Mouse (Mus musculus) limb, embryonic 12.5 days (tissue): ENCODE results near the gene Bloc1s4. TPM values are rescaled to one million over a fixed set of nuclear protein-coding genes. Genes with fewer than 3 reads are reported as not detected.
A peak's percentile ranks its signal among the peaks of the same experiment; 100 is the strongest.

Experiments
- ATAC-seq: fragments of 200-750 bp; cut with Nextera tagmentation; 2 replicates; pipeline ENCODE4 v1.8.0; 2017; ENCODE audit warnings: low read depth, moderate TSS enrichment; ENCODE audit not compliant: insufficient number of reproducible peaks, insufficient read depth, low FRiP score, low TSS enrichment
- H3K27ac ChIP-seq: fragments of 300-500 bp; sonication (generic); 2 replicates; pipeline ENCODE4 v1.5.1; 2016; ENCODE audit warnings: mild to moderate bottlenecking, moderate library complexity
- H3K27me3 ChIP-seq: fragments of 300-500 bp; sonication (generic); 2 replicates; pipeline ENCODE4 v1.6.1; 2016; ENCODE audit warnings: mild to moderate bottlenecking, moderate library complexity
- H3K36me3 ChIP-seq: fragments of 300-500 bp; sonication (generic); 2 replicates; pipeline ENCODE4 v1.6.1; 2016; ENCODE audit warnings: mild to moderate bottlenecking, moderate library complexity
- H3K4me1 ChIP-seq: fragments of 300-500 bp; sonication (generic); replicated peaks from 2 replicates; pipeline ENCODE4 v1.6.1; 2016
- H3K4me2 ChIP-seq: fragments of 300-500 bp; sonication (generic); 2 replicates; pipeline ENCODE4 v1.6.1; 2016; ENCODE audit warnings: mild to moderate bottlenecking, moderate library complexity
- H3K4me3 ChIP-seq: fragments of 300-500 bp; sonication (generic); replicated peaks from 2 replicates; pipeline ENCODE4 v1.5.1; 2016; ENCODE audit warnings: mild to moderate bottlenecking
- H3K9ac ChIP-seq: fragments of 300-500 bp; sonication (generic); replicated peaks from 2 replicates; pipeline ENCODE4 v1.6.1; 2016; ENCODE audit warnings: mild to moderate bottlenecking, moderate library complexity
- H3K9me3 ChIP-seq: fragments of 300-500 bp; sonication (generic); 2 replicates; pipeline ENCODE4 v1.6.1; 2016; ENCODE audit warnings: mild to moderate bottlenecking, moderate library complexity
- WGBS: fragments of 180-500 bp; shearing (Covaris S2); methylation state at CpG from one replicate; pipeline ENCODE4 v1.1.7; 2016; 5-methylcytosine and 5-hydroxymethylcytosine counted together
- polyA plus RNA-seq: library from polyadenylated mRNA; unstranded; fragments of >200 nt; fragmentation: Nextera tagmentation; extraction: Ambion mirVana; gene quantifications from 2 replicates; pipeline ENCODE4 v1.2.1, GENCODE M21; 2016

The Bloc1s4 gene
- polyA plus RNA-seq, 1 experiment from 2014 or later = 34.5 TPM

GRCm38 (mm10) chr5:36772586-36772985 is 24.1 kb upstream of the Bloc1s4 start:
- no peaks in the 10 kb centered on the region for H3K27me3 ChIP-seq
- WGBS = 83% methylated on average over 5 of the region's 5 CpGs
- no peak overlapping the region for H3K4me3 ChIP-seq
- no peak overlapping the region for H3K27ac ChIP-seq
- H3K4me2 ChIP-seq = no peak overlapping the region
- no peaks in the 10 kb centered on the region for H3K9me3 ChIP-seq
- no peaks in the 10 kb centered on the region for H3K36me3 ChIP-seq
- H3K4me1 ChIP-seq = no peaks in the 10 kb centered on the region
- H3K9ac ChIP-seq = no peak overlapping the region
- no peak for ATAC-seq

- Histone ChIP-seq H3K27ac (no peak overlapping the region), H3K4me1 (no peaks in the 10 kb centered on the region), H3K4me3 (no peak overlapping the region), H3K4me2 (no peak overlapping the region), H3K27me3 (no peaks in the 10 kb centered on the region), H3K36me3 (no peaks in the 10 kb centered on the region), H3K9ac (no peak overlapping the region), H3K9me3 (no peaks in the 10 kb centered on the region)
- ATAC-seq = no peak
- 69% methylated on average over 3 of the region's 3 CpGs for WGBS
Observed at GRCm38 (mm10) chr5:36769603-36770002, 21.2 kb upstream of the Bloc1s4 start.

GRCm38 (mm10) chr5:36766958-36767703 is 18.7 kb upstream of the Bloc1s4 start:
- Histone ChIP-seq H3K4me1 (peaks cover 21% of the 10 kb centered on the region), H3K9me3 (no peaks in the 10 kb centered on the region), H3K4me3 (no peak overlapping the region), H3K4me2 (no peak overlapping the region), H3K27me3 (no peaks in the 10 kb centered on the region), H3K27ac (no peak overlapping the region), H3K9ac (no peak overlapping the region), H3K36me3 (no peaks in the 10 kb centered on the region)
- WGBS = 27% methylated on average over 10 of the region's 10 CpGs
- ATAC-seq = no peak

- no peak for ATAC-seq
Observed at GRCm38 (mm10) chr5:36759848-36760247, 11.4 kb upstream of the Bloc1s4 start.

GRCm38 (mm10) chr5:36757033-36757432 is 8.6 kb upstream of the Bloc1s4 start:
- ATAC-seq = no peak
- H3K4me2 ChIP-seq = no peak overlapping the region
- peaks cover 6% of the 10 kb centered on the region for H3K4me1 ChIP-seq
- H3K27ac ChIP-seq = no peak overlapping the region
- H3K9ac ChIP-seq = no peak overlapping the region
- H3K4me3 ChIP-seq = no peak overlapping the region
- H3K27me3 ChIP-seq = peaks cover 5% of the 10 kb centered on the region; the same call in 1 of the 2 replicates
- WGBS = 69% methylated on average over 5 of the region's 5 CpGs
- H3K9me3 ChIP-seq = no peaks in the 10 kb centered on the region
- H3K36me3 ChIP-seq = no peaks in the 10 kb centered on the region

More at GRCm38 (mm10) chr5:36759848-36760247, 11.4 kb upstream of the Bloc1s4 start:
- Histone ChIP-seq H3K27ac (no peak overlapping the region), H3K9ac (no peak overlapping the region), H3K4me2 (no peak overlapping the region), H3K36me3 (no peaks in the 10 kb centered on the region), H3K9me3 (no peaks in the 10 kb centered on the region), H3K4me3 (no peak overlapping the region), H3K4me1 (peaks cover 28% of the 10 kb centered on the region), H3K27me3 (peaks cover 5% of the 10 kb centered on the region; the same call in 1 of the 2 replicates)
- 63% methylated on average over 4 of the region's 4 CpGs for WGBS

GRCm38 (mm10) chr5:36750119-36751078 is 1.9 kb upstream of the Bloc1s4 start:
- no peak for ATAC-seq
- 74% methylated on average over 9 of the region's 9 CpGs for WGBS

GRCm38 (mm10) chr5:36747794-36748535 is 485 bp downstream of the Bloc1s4 start:
- Histone ChIP-seq H3K36me3 (peaks cover 5% of the 10 kb centered on the region; the same call in 1 of the 2 replicates), H3K27me3 (no peaks in the 10 kb centered on the region), H3K9me3 (no peaks in the 10 kb centered on the region), H3K27ac (no peak overlapping the region), H3K4me2 (peak overlapping the region; percentile 98), H3K9ac (peak overlapping the region; percentile 93), H3K4me1 (peaks cover 13% of the 10 kb centered on the region), H3K4me3 (peak overlapping the region; percentile 98)
- WGBS = 2% methylated on average over 76 of the region's 76 CpGs
- 0 out of 2 replicates have a peak, but pooled peaks have one; percentile 18 for ATAC-seq

More at GRCm38 (mm10) chr5:36750119-36751078, 1.9 kb upstream of the Bloc1s4 start:
- Histone ChIP-seq H3K9ac (no peak overlapping the region), H3K36me3 (peaks cover 5% of the 10 kb centered on the region; the same call in 1 of the 2 replicates), H3K27ac (no peak overlapping the region), H3K27me3 (no peaks in the 10 kb centered on the region), H3K4me1 (peaks cover 13% of the 10 kb centered on the region), H3K4me3 (no peak overlapping the region), H3K9me3 (no peaks in the 10 kb centered on the region), H3K4me2 (no peak overlapping the region)

GRCm38 (mm10) chr5:36747071-36747470 is 1.4 kb downstream of the Bloc1s4 start:
- ATAC-seq = no peak
- peaks cover 5% of the 10 kb centered on the region; the same call in 1 of the 2 replicates for H3K36me3 ChIP-seq
- H3K9ac ChIP-seq = no peak overlapping the region

GRCm38 (mm10) chr5:36742126-36742848 is 6.2 kb downstream of the Bloc1s4 start:
- WGBS = 41% methylated on average over 16 of the region's 16 CpGs
- H3K4me1 ChIP-seq = peaks cover 8% of the 10 kb centered on the region
- ATAC-seq = no peak
- H3K36me3 ChIP-seq = peaks cover 5% of the 10 kb centered on the region; the same call in 1 of the 2 replicates
- H3K27me3 ChIP-seq = no peaks in the 10 kb centered on the region; the same call in 1 of the 2 replicates
- H3K9ac ChIP-seq = no peak overlapping the region
- H3K4me3 ChIP-seq = no peak overlapping the region
- H3K27ac ChIP-seq = no peak overlapping the region
- no peaks in the 10 kb centered on the region for H3K9me3 ChIP-seq
- no peak overlapping the region for H3K4me2 ChIP-seq

More at GRCm38 (mm10) chr5:36747071-36747470, 1.4 kb downstream of the Bloc1s4 start:
- no peaks in the 10 kb centered on the region for H3K9me3 ChIP-seq
- H3K4me2 ChIP-seq = peak overlapping the region; percentile 98
- no peaks in the 10 kb centered on the region for H3K27me3 ChIP-seq
- 87% methylated on average over 7 of the region's 7 CpGs for WGBS
- no peak overlapping the region for H3K27ac ChIP-seq
- peaks cover 13% of the 10 kb centered on the region for H3K4me1 ChIP-seq
- H3K4me3 ChIP-seq = peak overlapping the region; percentile 98; the same call in 1 of the 2 replicates

GRCm38 (mm10) chr5:36739829-36740228 is 8.6 kb downstream of the Bloc1s4 start:
- Histone ChIP-seq H3K4me1 (no peaks in the 10 kb centered on the region), H3K4me3 (no peak overlapping the region), H3K27ac (no peak overlapping the region), H3K9me3 (no peaks in the 10 kb centered on the region), H3K36me3 (no peaks in the 10 kb centered on the region), H3K9ac (no peak overlapping the region), H3K4me2 (no peak overlapping the region), H3K27me3 (no peaks in the 10 kb centered on the region; the same call in 1 of the 2 replicates)
- 69% methylated on average over 4 of the region's 4 CpGs for WGBS
- no peak for ATAC-seq
